Mouse (Mus musculus) testis, adult 2 months (tissue): ENCODE measurements around the gene Alk. TPM values are rescaled to one million over a fixed set of nuclear protein-coding genes. Genes with fewer than 3 reads are reported as not detected.

Source experiments
- H3K27ac ChIP-seq: fragments of 200-500 bp; 2 replicates; pipeline ENCODE4 v1.5.1; 2012; ENCODE audit warnings: low read depth, low read length; ENCODE audit not compliant: control insufficient read depth, insufficient read depth
- H3K27me3 ChIP-seq: fragments of 200-500 bp; 2 replicates; pipeline ENCODE4 v1.6.1; 2012; ENCODE audit warnings: mild to moderate bottlenecking, low read length, moderate library complexity; ENCODE audit not compliant: control insufficient read depth, insufficient read depth
- H3K36me3 ChIP-seq: fragments of 200-500 bp; 2 replicates; pipeline ENCODE4 v1.6.1; 2012; ENCODE audit warnings: mild to moderate bottlenecking, low read length; ENCODE audit not compliant: control insufficient read depth, insufficient read depth
- H3K4me1 ChIP-seq: fragments of 200-500 bp; 2 replicates; pipeline ENCODE4 v1.6.1; 2012; ENCODE audit warnings: low read length; ENCODE audit not compliant: control insufficient read depth, insufficient read depth
- H3K4me3 ChIP-seq: fragments of 200-500 bp; 2 replicates; pipeline ENCODE4 v1.5.1; 2012; ENCODE audit warnings: low read depth, mild to moderate bottlenecking, low read length, moderate library complexity, mixed read lengths; ENCODE audit not compliant: control insufficient read depth
- CTCF ChIP-seq: fragments of 200-500 bp; IDR thresholded peaks from 2 replicates; pipeline ENCODE4 v1.5.1; 2012; ENCODE audit warnings: low read depth, mild to moderate bottlenecking, inconsistent platforms, low read length, moderate library complexity; ENCODE audit not compliant: control insufficient read depth, insufficient read depth, insufficient replicate concordance
- POLR2A ChIP-seq: fragments of 200-500 bp; IDR thresholded peaks from 2 replicates; pipeline ENCODE4 v1.6.1; 2012; ENCODE audit warnings: low read depth, mild to moderate bottlenecking, inconsistent platforms, low read length, moderate library complexity; ENCODE audit not compliant: control insufficient read depth
- polyA plus RNA-seq: library from polyadenylated mRNA; depleted of rRNA; stranded (reverse); fragments of >200 nt; gene quantifications from 2 replicates; pipeline ENCODE4 v1.2.3, GENCODE M21; 2012

Gene Alk
- polyA plus RNA-seq, 1 experiment = 0.54 TPM

- Histone ChIP-seq H3K27me3 (no peaks in the 10 kb centered on the region), H3K4me3 (no peak overlapping the region), H3K4me1 (no peaks in the 10 kb centered on the region), H3K27ac (no peak overlapping the region), H3K36me3 (no peaks in the 10 kb centered on the region)
- no peak for TF ChIP-seq CTCF
- TF ChIP-seq POLR2A = no peak
These were observed 641.7 kb downstream of the Alk start for GRCm38 (mm10) chr17:71962746-71963145.

- no peaks in the 10 kb centered on the region for H3K4me1 ChIP-seq
- no peak overlapping the region for H3K4me3 ChIP-seq
- H3K27ac ChIP-seq = no peak overlapping the region
These were observed 649.4 kb downstream of the Alk start for GRCm38 (mm10) chr17:71955011-71955410.

GRCm38 (mm10) chr17:71954217-71954844 lies 650.1 kb downstream of the Alk start:
- H3K4me1 ChIP-seq = no peaks in the 10 kb centered on the region
- TF ChIP-seq CTCF = no peak
- no peak for TF ChIP-seq POLR2A

More at GRCm38 (mm10) chr17:71955011-71955410, 649.4 kb downstream of the Alk start:
- TF ChIP-seq POLR2A (no peak), CTCF (no peak)
- Histone ChIP-seq H3K27me3 (no peaks in the 10 kb centered on the region), H3K36me3 (no peaks in the 10 kb centered on the region)

GRCm38 (mm10) chr17:71950968-71951367 lies 653.5 kb downstream of the Alk start:
- no peaks in the 10 kb centered on the region for H3K4me1 ChIP-seq

More at GRCm38 (mm10) chr17:71954217-71954844, 650.1 kb downstream of the Alk start:
- H3K27me3 ChIP-seq = no peaks in the 10 kb centered on the region
- no peak overlapping the region for H3K27ac ChIP-seq
- no peak overlapping the region for H3K4me3 ChIP-seq
- H3K36me3 ChIP-seq = no peaks in the 10 kb centered on the region

GRCm38 (mm10) chr17:71948687-71949086 lies 655.7 kb downstream of the Alk start:
- no peak for TF ChIP-seq POLR2A
- TF ChIP-seq CTCF = no peak
- no peak overlapping the region for H3K4me3 ChIP-seq
- no peaks in the 10 kb centered on the region for H3K4me1 ChIP-seq
- H3K27me3 ChIP-seq = no peaks in the 10 kb centered on the region
- H3K36me3 ChIP-seq = no peaks in the 10 kb centered on the region
- H3K27ac ChIP-seq = no peak overlapping the region

More at GRCm38 (mm10) chr17:71950968-71951367, 653.5 kb downstream of the Alk start:
- H3K27me3 ChIP-seq = no peaks in the 10 kb centered on the region
- no peak overlapping the region for H3K4me3 ChIP-seq
- TF ChIP-seq POLR2A (no peak), CTCF (no peak)
- H3K27ac ChIP-seq = no peak overlapping the region
- no peaks in the 10 kb centered on the region for H3K36me3 ChIP-seq

- TF ChIP-seq POLR2A = no peak
- TF ChIP-seq CTCF = no peak
- Histone ChIP-seq H3K4me1 (no peaks in the 10 kb centered on the region), H3K27me3 (no peaks in the 10 kb centered on the region), H3K4me3 (no peak overlapping the region), H3K36me3 (no peaks in the 10 kb centered on the region), H3K27ac (no peak overlapping the region)
These were observed 657.0 kb downstream of the Alk start for GRCm38 (mm10) chr17:71947452-71947851.

GRCm38 (mm10) chr17:71944020-71944419 lies 660.4 kb downstream of the Alk start:
- Histone ChIP-seq H3K4me3 (no peak overlapping the region), H3K27me3 (no peaks in the 10 kb centered on the region), H3K27ac (no peak overlapping the region), H3K36me3 (no peaks in the 10 kb centered on the region), H3K4me1 (no peaks in the 10 kb centered on the region)
- no peak for TF ChIP-seq POLR2A
- no peak for TF ChIP-seq CTCF
